Mouse (Mus musculus) erythroblast, embryonic 14.5 days (primary cell): ENCODE results near the gene Abr.

ENCODE experiments used
- GATA1 ChIP-seq: IDR thresholded peaks from 2 replicates; pipeline ENCODE4 v1.6.1; 2012; ENCODE audit warnings: low read length, inconsistent platforms, mixed read lengths
- TAL1 ChIP-seq: IDR thresholded peaks from 3 replicates; pipeline ENCODE4 v1.6.1; 2012; ENCODE audit warnings: low read length, inconsistent platforms, mixed read lengths

DNA sequence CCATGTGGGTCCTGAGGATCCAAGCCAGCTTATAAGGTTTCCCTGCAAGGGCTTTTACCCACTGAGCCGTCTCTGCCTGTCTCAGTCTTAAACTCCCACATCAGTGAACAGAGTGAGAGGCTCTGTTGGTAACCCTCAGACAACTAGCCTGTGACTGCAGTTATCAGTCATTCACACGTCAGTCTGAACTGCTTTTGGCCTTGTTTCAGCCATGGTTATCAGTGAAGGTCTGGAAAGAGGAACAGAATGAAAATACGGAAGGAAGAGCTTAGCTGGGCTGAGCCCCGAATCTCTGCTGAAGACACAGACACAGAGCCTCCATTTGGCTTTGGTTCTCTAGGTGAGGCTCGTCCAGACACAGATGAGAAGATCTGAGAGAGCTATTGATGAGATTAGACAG, 6.5 kb upstream of the Abr start:
- TF ChIP-seq GATA1 (no peak), TAL1 (no peak)
